In the genomic region with DNA sequence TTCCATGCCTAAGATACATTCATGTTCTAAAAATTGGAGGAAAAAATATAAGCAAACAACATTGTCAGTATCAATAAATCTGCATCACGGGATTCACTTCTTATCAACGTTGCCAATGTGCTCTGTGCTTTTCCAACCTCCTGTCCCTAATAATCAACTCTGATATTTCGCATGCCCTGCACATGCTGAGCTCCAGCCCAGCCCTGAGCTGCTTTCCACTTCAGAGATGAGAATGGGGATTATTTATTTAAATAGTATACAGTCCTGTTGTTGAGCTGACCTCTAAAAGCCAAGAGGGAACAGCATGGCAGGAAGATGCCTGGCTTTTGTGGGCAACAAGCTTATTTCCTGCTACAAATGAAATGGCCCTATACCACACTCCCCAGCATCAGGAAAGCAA, we compare ENCODE assay signal across 15 mouse cellular contexts.
"Had no signal": no experiment of that assay in that cellular context is flagged by ENCODE, and none has a peak within 500 bp of the region (broad histone marks: within the 10 kb centered on the region; RNA-seq: fewer than 3 reads in every experiment).

No protein-coding gene starts in this region.

- H3K36me3 ChIP-seq: limb, embryonic 12.5 days; liver, embryonic 13.5 days; lung, embryonic 15.5 days; neural tube, embryonic 12.5 days had no signal

- H3K27me3 ChIP-seq: limb, embryonic 12.5 days; liver, embryonic 13.5 days; lung, embryonic 15.5 days; megakaryocyte, embryonic 14.5 days; neural tube, embryonic 12.5 days had no signal

- ATAC-seq: intestine, embryonic 16.5 days; liver, postnatal 0 days had no signal

- H3K9me3 ChIP-seq: limb, embryonic 12.5 days; liver, embryonic 13.5 days; lung, embryonic 15.5 days; megakaryocyte, embryonic 14.5 days; neural tube, embryonic 12.5 days had no signal

- H3K9ac ChIP-seq: limb, embryonic 12.5 days; liver, embryonic 13.5 days; liver, postnatal 0 days; lung, embryonic 15.5 days; neural tube, embryonic 12.5 days had no signal

- H3K27ac ChIP-seq: limb, embryonic 12.5 days; liver, embryonic 13.5 days; lung, embryonic 15.5 days; macrophage; neural tube, embryonic 12.5 days had no signal

- H3K4me2 ChIP-seq: limb, embryonic 12.5 days; liver, embryonic 13.5 days; lung, embryonic 15.5 days; neural tube, embryonic 12.5 days had no signal

- H3K4me3 ChIP-seq: limb, embryonic 12.5 days; liver, embryonic 13.5 days; lung, embryonic 15.5 days; megakaryocyte, embryonic 14.5 days; neural tube, embryonic 12.5 days had no signal

- H3K4me1 ChIP-seq: limb, embryonic 12.5 days; lung, embryonic 15.5 days had no signal

- DNase-seq: kidney, adult 8-10 months; kidney, postnatal 25 days; layer of hippocampus, adult 9-11 months; layer of hippocampus, postnatal 36 days; liver; liver, embryonic 13.5 days; liver, postnatal 0 days; lung, postnatal 14 days; thymus, postnatal 36 days had no signal
